Mouse (Mus musculus) splenic B cell, adult 2 months (primary cell): Measurements from ENCODE around the gene Tns3.

Experiments
- DNase-seq: peaks from one replicate; pipeline ENCODE4 v3.0.0-alpha.2; 2011; ENCODE audit warnings: low read depth, low spot score
- H3K27me3 ChIP-seq: 2 replicates; pipeline ENCODE4 v1.6.1; 2012; ENCODE audit warnings: mild to moderate bottlenecking, low read length, moderate library complexity, mixed read lengths; ENCODE audit not compliant: control insufficient read depth, poor library complexity, insufficient read depth, severe bottlenecking
- H3K36me3 ChIP-seq: 2 replicates; pipeline ENCODE4 v1.6.1; 2012; ENCODE audit warnings: mild to moderate bottlenecking, low read length, moderate library complexity, mixed read lengths; ENCODE audit not compliant: control insufficient read depth, poor library complexity, insufficient read depth, severe bottlenecking

The Tns3 gene

DNA sequence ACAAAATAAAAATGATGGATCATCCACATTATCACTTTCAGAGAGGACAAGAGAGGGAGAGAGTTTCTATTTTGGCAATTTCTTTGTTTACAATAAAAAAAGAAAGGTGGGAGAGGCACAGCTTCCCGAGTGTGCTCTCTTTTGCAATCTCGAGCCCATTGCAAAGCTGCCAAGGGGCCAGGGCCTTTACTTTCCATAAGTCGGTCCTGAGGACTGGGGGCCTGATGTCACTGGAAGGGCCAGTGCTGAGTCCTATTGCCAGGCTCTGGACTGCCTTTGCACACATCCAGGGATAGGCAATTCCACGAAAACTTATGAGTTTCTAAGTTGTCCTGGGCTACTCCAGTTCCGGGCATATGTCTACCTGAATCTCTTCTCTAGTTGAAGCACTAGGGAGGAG, 272.8 kb downstream of the Tns3 start:
- Histone ChIP-seq H3K27me3 (no peaks in the 10 kb centered on the region), H3K36me3 (no peaks in the 10 kb centered on the region)
- DNase-seq, result no peak

DNA sequence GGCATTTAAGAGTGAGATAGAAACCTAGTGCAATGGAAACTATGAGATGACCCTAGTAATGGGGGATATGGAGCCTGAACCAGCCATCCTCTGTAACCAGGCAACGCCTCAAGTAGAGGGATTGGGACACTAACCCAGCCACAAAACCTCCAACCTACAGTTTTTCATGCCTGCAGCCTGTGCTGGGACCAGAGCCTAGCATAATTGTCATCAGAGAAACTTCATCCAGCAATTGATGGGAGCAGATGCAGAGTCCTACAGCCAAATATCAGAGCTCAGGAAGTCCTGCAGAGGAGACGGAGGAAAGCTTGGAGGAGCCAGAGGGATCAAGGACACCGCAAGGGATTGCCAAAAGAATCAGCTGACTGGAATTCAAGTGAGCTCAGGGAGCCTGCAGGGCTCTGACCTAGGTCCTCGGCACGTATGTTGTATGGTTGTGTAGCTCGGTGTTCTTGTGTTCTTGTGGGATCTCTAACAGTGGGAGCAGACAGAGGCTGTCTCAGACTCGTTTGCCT, 278.4 kb downstream of the Tns3 start:
- DNase-seq, result no peak
- no peaks in the 10 kb centered on the region for H3K36me3 ChIP-seq
- H3K27me3 ChIP-seq, result no peaks in the 10 kb centered on the region
